Mouse (Mus musculus) CD8-positive naive resting alpha-beta T cell, adult 2 months (primary cell): ENCODE measurements around the gene Lemd1.
"Not testable (repeated sequence)": the region's sequence is repeated elsewhere in the genome, so short reads cannot be mapped to it uniquely, and the experiment has no call there.

Experiments
- DNase-seq, 2 experiments: peaks; one replicate each; pipeline ENCODE4 v3.0.0; 2022; ENCODE audit warnings: low read depth in 2 of 2, low spot score in 2 of 2

The Lemd1 gene

GRCm38 (mm10) chr1:132191093-132191785 is at the start of gene Lemd1, which contains the start of gene AC124108.1:
Gene Lemd1 (plus strand): TSS chr1:132191431.
Gene AC124108.1 (plus strand): TSS chr1:132191457.
- no peak for DNase-seq

GRCm38 (mm10) chr1:132141753-132142152 is 49.5 kb upstream of the Lemd1 start:
- DNase-seq = no peak

- no peak for DNase-seq
Observed at GRCm38 (mm10) chr1:132143079-132143478, 48.2 kb upstream of the Lemd1 start.

GRCm38 (mm10) chr1:132143730-132144129 is 47.5 kb upstream of the Lemd1 start:
- DNase-seq = no peak

- DNase-seq = no peak
Observed at GRCm38 (mm10) chr1:132144223-132144622, 47.0 kb upstream of the Lemd1 start.

GRCm38 (mm10) chr1:132144837-132145236 is 46.4 kb upstream of the Lemd1 start:
- no peak for DNase-seq

GRCm38 (mm10) chr1:132145973-132146685 is 45.1 kb upstream of the Lemd1 start:
- no peak for DNase-seq

- DNase-seq = no peak
Observed at GRCm38 (mm10) chr1:132149410-132149809, 41.8 kb upstream of the Lemd1 start.

- DNase-seq = no peak
Observed at GRCm38 (mm10) chr1:132150171-132150570, 41.1 kb upstream of the Lemd1 start.

- no peak for DNase-seq
Observed at GRCm38 (mm10) chr1:132150817-132151601, 40.2 kb upstream of the Lemd1 start.

GRCm38 (mm10) chr1:132151908-132152307 is 39.3 kb upstream of the Lemd1 start:
- DNase-seq = no peak

- no peak for DNase-seq
Observed at GRCm38 (mm10) chr1:132153086-132153690, 38.0 kb upstream of the Lemd1 start.

GRCm38 (mm10) chr1:132153691-132154090 is 37.5 kb upstream of the Lemd1 start:
- no peak for DNase-seq

GRCm38 (mm10) chr1:132155737-132156136 is 35.5 kb upstream of the Lemd1 start:
- peak; percentile 38 to 68 for DNase-seq

GRCm38 (mm10) chr1:132157016-132157781 is 34.0 kb upstream of the Lemd1 start:
- DNase-seq = peak; percentile 57 to 69

GRCm38 (mm10) chr1:132157808-132158207 is 33.4 kb upstream of the Lemd1 start:
- no peak for DNase-seq

- no peak for DNase-seq
Observed at GRCm38 (mm10) chr1:132158741-132159140, 32.5 kb upstream of the Lemd1 start.

GRCm38 (mm10) chr1:132159681-132160080 is 31.6 kb upstream of the Lemd1 start:
- DNase-seq = no peak

- no peak for DNase-seq
Observed at GRCm38 (mm10) chr1:132161211-132161880, 29.9 kb upstream of the Lemd1 start.

GRCm38 (mm10) chr1:132162618-132163017 is 28.6 kb upstream of the Lemd1 start:
- DNase-seq = not testable (repeated sequence)
